Mouse (Mus musculus): ENCODE measurements around the gene Bcar1. TPM values are rescaled to one million over a fixed set of nuclear protein-coding genes. Genes with fewer than 3 reads are reported as not detected.

Bcar1 gene
- polyA plus RNA-seq, 1 experiment, result 1.5 TPM

GRCm38 (mm10) chr8:111782161-111782560 is 38.6 kb upstream of the Bcar1 start:
- Histone ChIP-seq H3K36me3 (replicated peaks; ENCODE audit: low read length) (peaks cover 32% of the 10 kb centered on the region), H3K9me3 (no peaks in the 10 kb centered on the region), H3K4me1 (peaks cover 26% of the 10 kb centered on the region), H3K4me3 (replicated peaks) (no peak overlapping the region), H3K27me3 (replicated peaks) (peaks cover 3% of the 10 kb centered on the region)
- TF ChIP-seq GATA1 (IDR thresholded peaks at IDR 0.05; ENCODE audit: borderline replicate concordance, low read length) (no peak), FLI1 (IDR thresholded peaks at IDR 0.05; ENCODE audit: low read length) (no peak)

- Histone ChIP-seq H3K36me3 (replicated peaks; ENCODE audit: low read length) (peaks cover 36% of the 10 kb centered on the region), H3K4me3 (replicated peaks) (no peak overlapping the region), H3K4me1 (peaks cover 17% of the 10 kb centered on the region), H3K9me3 (no peaks in the 10 kb centered on the region), H3K27me3 (replicated peaks) (peaks cover 3% of the 10 kb centered on the region)
- TF ChIP-seq FLI1 (IDR thresholded peaks at IDR 0.05; ENCODE audit: low read length) (no peak), GATA1 (IDR thresholded peaks at IDR 0.05; ENCODE audit: borderline replicate concordance, low read length) (no peak)
These were observed 37.3 kb upstream of the Bcar1 start for GRCm38 (mm10) chr8:111780697-111781424.

GRCm38 (mm10) chr8:111779690-111780089 is 36.1 kb upstream of the Bcar1 start:
- peaks cover under 1% of the 10 kb centered on the region; the same call in 1 of the 2 replicates for H3K9me3 ChIP-seq
- no peak overlapping the region for H3K4me3 ChIP-seq (replicated peaks)
- TF ChIP-seq GATA1 (IDR thresholded peaks at IDR 0.05; ENCODE audit: borderline replicate concordance, low read length) (no peak), FLI1 (IDR thresholded peaks at IDR 0.05; ENCODE audit: low read length) (no peak)
- H3K36me3 ChIP-seq (replicated peaks; ENCODE audit: low read length), result peaks cover 46% of the 10 kb centered on the region
- peaks cover 3% of the 10 kb centered on the region for H3K27me3 ChIP-seq (replicated peaks)
- peaks cover 7% of the 10 kb centered on the region for H3K4me1 ChIP-seq

GRCm38 (mm10) chr8:111778801-111779200 is 35.2 kb upstream of the Bcar1 start:
- TF ChIP-seq FLI1 (IDR thresholded peaks at IDR 0.05; ENCODE audit: low read length) (no peak), GATA1 (IDR thresholded peaks at IDR 0.05; ENCODE audit: borderline replicate concordance, low read length) (no peak)
- Histone ChIP-seq H3K9me3 (peaks cover 4% of the 10 kb centered on the region; the same call in 1 of the 2 replicates), H3K27me3 (replicated peaks) (peaks cover 3% of the 10 kb centered on the region), H3K36me3 (replicated peaks; ENCODE audit: low read length) (peaks cover 55% of the 10 kb centered on the region), H3K4me1 (peaks cover 15% of the 10 kb centered on the region), H3K4me3 (replicated peaks) (no peak overlapping the region)

- H3K27me3 ChIP-seq (replicated peaks), result peaks cover 2% of the 10 kb centered on the region
- H3K36me3 ChIP-seq (replicated peaks; ENCODE audit: low read length), result peaks cover 70% of the 10 kb centered on the region
- H3K9me3 ChIP-seq, result peaks cover 4% of the 10 kb centered on the region; the same call in 1 of the 2 replicates
- H3K4me3 ChIP-seq (replicated peaks), result no peak overlapping the region
- peaks cover 12% of the 10 kb centered on the region for H3K4me1 ChIP-seq
- TF ChIP-seq GATA1 (IDR thresholded peaks at IDR 0.05; ENCODE audit: borderline replicate concordance, low read length), result no peak
- TF ChIP-seq FLI1 (IDR thresholded peaks at IDR 0.05; ENCODE audit: low read length), result no peak
These were observed 32.9 kb upstream of the Bcar1 start for GRCm38 (mm10) chr8:111776492-111776891.

- Histone ChIP-seq H3K9me3 (peaks cover 4% of the 10 kb centered on the region; the same call in 1 of the 2 replicates), H3K4me3 (replicated peaks) (no peak overlapping the region), H3K4me1 (peaks cover 12% of the 10 kb centered on the region), H3K27me3 (replicated peaks) (peaks cover 2% of the 10 kb centered on the region), H3K36me3 (replicated peaks; ENCODE audit: low read length) (peaks cover 77% of the 10 kb centered on the region)
- no peak for TF ChIP-seq GATA1 (IDR thresholded peaks at IDR 0.05; ENCODE audit: borderline replicate concordance, low read length)
- TF ChIP-seq FLI1 (IDR thresholded peaks at IDR 0.05; ENCODE audit: low read length), result no peak
These were observed 32.2 kb upstream of the Bcar1 start for GRCm38 (mm10) chr8:111775766-111776165.

GRCm38 (mm10) chr8:111773476-111773875 is 29.9 kb upstream of the Bcar1 start:
- TF ChIP-seq GATA1 (IDR thresholded peaks at IDR 0.05; ENCODE audit: borderline replicate concordance, low read length), result no peak
- TF ChIP-seq FLI1 (IDR thresholded peaks at IDR 0.05; ENCODE audit: low read length), result no peak
- Histone ChIP-seq H3K4me1 (peaks cover 12% of the 10 kb centered on the region), H3K9me3 (peaks cover 4% of the 10 kb centered on the region; the same call in 1 of the 2 replicates), H3K4me3 (replicated peaks) (no peak overlapping the region), H3K27me3 (replicated peaks) (no peaks in the 10 kb centered on the region), H3K36me3 (replicated peaks; ENCODE audit: low read length) (peaks cover 71% of the 10 kb centered on the region)

GRCm38 (mm10) chr8:111773057-111773456 is 29.4 kb upstream of the Bcar1 start:
- peaks cover 4% of the 10 kb centered on the region; the same call in 1 of the 2 replicates for H3K9me3 ChIP-seq
- no peak overlapping the region for H3K4me3 ChIP-seq (replicated peaks)
- TF ChIP-seq GATA1 (IDR thresholded peaks at IDR 0.05; ENCODE audit: borderline replicate concordance, low read length) (no peak), FLI1 (IDR thresholded peaks at IDR 0.05; ENCODE audit: low read length) (no peak)
- peaks cover 12% of the 10 kb centered on the region for H3K4me1 ChIP-seq
- no peaks in the 10 kb centered on the region for H3K27me3 ChIP-seq (replicated peaks)
- peaks cover 71% of the 10 kb centered on the region for H3K36me3 ChIP-seq (replicated peaks; ENCODE audit: low read length)

- H3K4me1 ChIP-seq, result peaks cover 12% of the 10 kb centered on the region
- no peaks in the 10 kb centered on the region for H3K27me3 ChIP-seq (replicated peaks)
- H3K9me3 ChIP-seq, result peaks cover 4% of the 10 kb centered on the region; the same call in 1 of the 2 replicates
- H3K4me3 ChIP-seq (replicated peaks), result no peak overlapping the region
- TF ChIP-seq GATA1 (IDR thresholded peaks at IDR 0.05; ENCODE audit: borderline replicate concordance, low read length) (no peak), FLI1 (IDR thresholded peaks at IDR 0.05; ENCODE audit: low read length) (no peak)
- peaks cover 74% of the 10 kb centered on the region for H3K36me3 ChIP-seq (replicated peaks; ENCODE audit: low read length)
These were observed 28.5 kb upstream of the Bcar1 start for GRCm38 (mm10) chr8:111772083-111772482.

GRCm38 (mm10) chr8:111771625-111772020 is 28.0 kb upstream of the Bcar1 start:
- no peak for TF ChIP-seq FLI1 (IDR thresholded peaks at IDR 0.05; ENCODE audit: low read length)
- no peak for TF ChIP-seq GATA1 (IDR thresholded peaks at IDR 0.05; ENCODE audit: borderline replicate concordance, low read length)
- Histone ChIP-seq H3K9me3 (peaks cover 4% of the 10 kb centered on the region; the same call in 1 of the 2 replicates), H3K36me3 (replicated peaks; ENCODE audit: low read length) (peaks cover 75% of the 10 kb centered on the region), H3K4me1 (peaks cover 12% of the 10 kb centered on the region), H3K4me3 (replicated peaks) (no peak overlapping the region), H3K27me3 (replicated peaks) (no peaks in the 10 kb centered on the region)

All from megakaryocyte, embryonic 14.5 days (primary cell).